Mouse (Mus musculus): ENCODE measurements around the gene Dnajb11. TPM values are rescaled to one million over a fixed set of nuclear protein-coding genes. Genes with fewer than 3 reads are reported as not detected.

Dnajb11 gene
- total RNA-seq, 2 experiments from 2014 or later: 112 to 187 TPM

DNA sequence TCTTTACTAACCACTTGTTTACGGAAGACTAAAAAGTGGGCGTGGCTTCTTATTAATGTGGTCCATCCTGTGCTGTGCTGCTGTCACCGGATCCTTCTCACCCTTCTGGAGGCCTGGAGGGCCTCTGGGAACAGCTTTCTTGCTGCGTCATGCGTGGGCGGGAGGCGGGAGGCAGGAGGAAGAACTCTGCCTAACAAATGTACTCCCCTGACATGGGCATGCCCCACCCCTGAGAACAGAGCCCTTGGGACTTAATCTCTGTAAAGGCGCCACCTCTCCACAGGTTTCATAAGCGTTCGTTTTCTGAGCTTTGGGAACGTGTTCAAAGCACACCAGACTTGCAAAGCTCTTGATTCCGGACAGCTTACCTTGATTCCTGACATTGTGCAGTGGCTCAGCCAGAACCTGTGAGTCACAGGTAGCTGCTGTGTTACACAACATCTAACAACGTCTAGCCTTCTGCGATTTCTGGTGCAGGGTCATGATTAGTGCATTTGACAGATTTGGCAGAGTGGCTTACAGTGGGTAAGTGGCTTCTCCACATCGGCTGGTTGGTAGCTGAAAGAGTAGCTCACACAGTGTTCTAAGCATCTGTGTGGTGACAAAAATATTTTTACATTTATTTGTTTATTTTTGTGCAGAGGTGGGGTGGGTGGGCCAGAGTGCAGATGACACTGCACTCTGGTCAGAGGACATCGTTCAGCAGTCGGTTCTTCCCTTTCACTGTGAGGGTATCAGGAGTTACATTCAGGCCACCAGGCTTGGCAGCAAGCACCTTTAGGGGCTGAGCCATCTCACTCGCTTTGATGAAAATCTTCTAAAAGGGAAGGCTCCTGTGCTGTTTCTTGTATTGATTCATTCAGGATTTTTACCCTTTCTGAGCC is 62.6 kb downstream of the Dnajb11 start:
- peak; percentile 72 for ATAC-seq (replicated peaks; ENCODE audit: poor library complexity, severe bottlenecking)

DNA sequence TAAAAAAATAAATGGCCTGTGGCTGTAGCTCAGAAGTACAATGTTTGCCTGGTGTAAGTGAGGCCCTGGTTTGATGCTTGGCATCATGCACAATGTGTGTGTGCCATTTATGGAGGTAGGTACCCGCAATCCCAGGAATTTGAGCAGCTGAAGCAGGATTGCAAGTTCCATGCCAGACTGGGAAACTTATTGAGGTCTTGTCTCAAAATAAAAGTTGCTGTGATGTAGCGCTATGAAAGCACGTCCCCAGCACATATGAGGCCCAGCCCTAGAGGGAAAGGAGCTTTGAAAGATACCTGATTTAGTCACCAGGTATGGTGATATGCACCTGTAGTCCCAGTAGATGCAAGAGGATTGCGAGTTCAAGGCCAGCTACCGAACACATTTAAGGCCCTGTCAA is 64.1 kb downstream of the Dnajb11 start:
- ATAC-seq (replicated peaks; ENCODE audit: poor library complexity, severe bottlenecking): no peak

DNA sequence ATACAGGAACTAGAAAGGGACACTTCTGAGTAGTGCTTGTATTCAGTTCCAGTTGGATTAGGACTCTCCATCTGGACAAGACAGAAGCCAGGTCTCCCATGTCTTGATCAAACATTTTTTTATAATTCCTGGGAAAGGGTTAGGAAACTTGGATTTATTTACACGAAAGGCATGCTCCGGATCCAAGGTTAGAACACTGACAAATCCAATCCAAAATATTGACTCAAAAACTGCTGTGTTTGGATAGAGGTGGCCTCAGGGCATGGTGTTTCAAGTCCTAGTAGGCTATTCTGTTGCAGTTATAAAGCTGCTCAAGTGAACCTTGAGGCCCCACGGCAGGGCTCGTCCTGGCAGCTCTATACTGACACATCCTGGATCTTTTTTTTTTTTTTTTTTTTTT is 64.8 kb downstream of the Dnajb11 start:
- no peak for ATAC-seq (replicated peaks; ENCODE audit: poor library complexity, severe bottlenecking)

Other genes starting within 250 kb of the Dnajb11 start
- gene Dgkg, start 200.6 kb upstream of the Dnajb11 start, total RNA-seq (2014; fragmentation: Nextera tagmentation): 20.4 and 24.4 TPM in 2 replicates
- gene Dgkg, start 200.6 kb upstream of the Dnajb11 start, total RNA-seq (2017): 12.1 and 13.4 TPM in 2 replicates
- not detected in 2 replicates for gene Crygs, start 46.3 kb upstream of the Dnajb11 start, total RNA-seq (2014; fragmentation: Nextera tagmentation)
- gene Crygs, start 46.3 kb upstream of the Dnajb11 start, total RNA-seq (2017): not detected in 2 replicates
- 18.8 and 32.9 TPM in 2 replicates for gene Tbccd1, start 176 bp upstream of the Dnajb11 start, total RNA-seq (2014; fragmentation: Nextera tagmentation)
- 22.1 and 27.1 TPM in 2 replicates for gene Tbccd1, start 176 bp upstream of the Dnajb11 start, total RNA-seq (2017)
- not detected in 2 replicates for gene Ahsg, start 33.4 kb downstream of the Dnajb11 start, total RNA-seq (2014; fragmentation: Nextera tagmentation)
- gene Ahsg, start 33.4 kb downstream of the Dnajb11 start, total RNA-seq (2017): not detected in 2 replicates
- gene Fetub, start 60.5 kb downstream of the Dnajb11 start, total RNA-seq (2014; fragmentation: Nextera tagmentation): not detected in 2 replicates
- gene Fetub, start 60.5 kb downstream of the Dnajb11 start, total RNA-seq (2017): not detected in 2 replicates
- not detected in 2 replicates for gene Hrg, start 93.2 kb downstream of the Dnajb11 start, total RNA-seq (2014; fragmentation: Nextera tagmentation)
- not detected in 2 replicates for gene Hrg, start 93.2 kb downstream of the Dnajb11 start, total RNA-seq (2017)
- gene Kng2, start 171.6 kb downstream of the Dnajb11 start, total RNA-seq (2014; fragmentation: Nextera tagmentation): not detected in 2 replicates
- gene Kng2, start 171.6 kb downstream of the Dnajb11 start, total RNA-seq (2017): not detected in 2 replicates
- not detected in 2 replicates for gene Kng1, start 200.0 kb downstream of the Dnajb11 start, total RNA-seq (2014; fragmentation: Nextera tagmentation)
- not detected in 2 replicates for gene Kng1, start 200.0 kb downstream of the Dnajb11 start, total RNA-seq (2017)
- gene Eif4a2, start 249.6 kb downstream of the Dnajb11 start, total RNA-seq (2014; fragmentation: Nextera tagmentation): 322 and 433 TPM in 2 replicates
- 678 and 830 TPM in 2 replicates for gene Eif4a2, start 249.6 kb downstream of the Dnajb11 start, total RNA-seq (2017)